Mouse (Mus musculus) forebrain, embryonic 11.5 days (tissue): ENCODE measurements around the gene Ptpn23. TPM values are rescaled to one million over a fixed set of nuclear protein-coding genes. Genes with fewer than 3 reads are reported as not detected.
A peak's percentile ranks its signal among the peaks of the same experiment; 100 is the strongest.
"Not testable (repeated sequence)": the region's sequence is repeated elsewhere in the genome, so short reads cannot be mapped to it uniquely, and the experiment has no call there.

Experiments used
- ATAC-seq: fragments of 200-750 bp; cut with Nextera tagmentation; replicated peaks from 2 replicates; pipeline ENCODE4 v1.8.0; 2017; ENCODE audit warnings: moderate TSS enrichment; ENCODE audit not compliant: low FRiP score
- DNase-seq: peaks from one replicate; pipeline ENCODE4 v3.0.0-alpha.2; 2017; ENCODE audit warnings: low spot score
- H3K27ac ChIP-seq: fragments of 300-500 bp; sonication (generic); 2 replicates; pipeline ENCODE4 v1.5.1; 2014; ENCODE audit warnings: low read depth, low read length
- H3K27me3 ChIP-seq: fragments of 300-500 bp; sonication (generic); 2 replicates; pipeline ENCODE4 v1.6.1; 2014; ENCODE audit warnings: mild to moderate bottlenecking, low read length, mixed read lengths; ENCODE audit not compliant: control insufficient read depth, insufficient read depth
- H3K36me3 ChIP-seq: fragments of 300-500 bp; sonication (generic); 2 replicates; pipeline ENCODE4 v1.6.1; 2014; ENCODE audit warnings: mild to moderate bottlenecking, low read length, moderate library complexity, mixed read lengths; ENCODE audit not compliant: control insufficient read depth, insufficient read depth
- H3K4me1 ChIP-seq: fragments of 300-500 bp; sonication (generic); replicated peaks from 2 replicates; pipeline ENCODE4 v1.6.1; 2014; ENCODE audit warnings: low read length, mixed read lengths; ENCODE audit not compliant: control insufficient read depth, insufficient read depth
- H3K4me2 ChIP-seq: fragments of 300-500 bp; sonication (generic); 2 replicates; pipeline ENCODE4 v1.6.1; 2014; ENCODE audit warnings: low read depth, mild to moderate bottlenecking, low read length, moderate library complexity, mixed read lengths; ENCODE audit not compliant: severe bottlenecking
- H3K4me3 ChIP-seq: fragments of 300-500 bp; sonication (generic); 2 replicates; pipeline ENCODE4 v1.5.1; 2014; ENCODE audit warnings: low read depth, low read length
- H3K9ac ChIP-seq: fragments of 300-500 bp; sonication (generic); 2 replicates; pipeline ENCODE4 v1.6.1; 2014; ENCODE audit warnings: low read length
- H3K9me3 ChIP-seq: fragments of 300-500 bp; sonication (generic); 2 replicates; pipeline ENCODE4 v1.6.1; 2016; ENCODE audit warnings: low read length, mixed read lengths; ENCODE audit not compliant: control insufficient read depth
- WGBS: fragments of 180-500 bp; shearing (Covaris S2); extraction: QIAGEN DNeasy Blood & Tissue Kit; methylation state at CpG from one replicate; pipeline ENCODE4 v1.1.7; 2014; 5-methylcytosine and 5-hydroxymethylcytosine counted together
- polyA plus RNA-seq: library from polyadenylated mRNA; unstranded; fragments of >200 nt; fragmentation: Nextera tagmentation; extraction: Ambion mirVana; gene quantifications from 2 replicates; pipeline ENCODE4 v1.2.1, GENCODE M21; 2014

Ptpn23 gene
- polyA plus RNA-seq, 1 experiment from 2014 or later = 17.7 TPM

DNA sequence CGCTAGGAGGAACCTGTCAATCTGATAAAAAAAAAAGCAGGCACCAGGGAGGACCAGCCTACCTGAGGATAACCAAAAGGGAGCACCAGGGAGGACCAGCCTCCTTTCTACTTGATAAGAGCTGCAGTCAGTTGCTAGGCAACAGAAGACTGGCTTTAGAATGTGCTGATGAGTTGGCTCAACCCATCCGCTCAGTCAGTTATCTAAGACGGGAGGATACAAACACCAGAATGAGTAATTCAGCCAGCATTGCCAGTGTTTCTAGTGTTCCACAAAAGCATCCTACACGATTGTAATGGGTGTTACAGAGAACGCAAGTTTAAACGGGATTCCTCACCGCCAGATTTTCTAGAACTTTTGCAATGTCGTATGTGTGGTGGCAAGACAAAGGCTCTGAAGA, 23.2 kb upstream of the Ptpn23 start:
- WGBS = 87% methylated on average over 8 of the region's 8 CpGs
- Histone ChIP-seq H3K4me1 (no peaks in the 10 kb centered on the region), H3K27ac (no peak overlapping the region), H3K27me3 (no peaks in the 10 kb centered on the region), H3K4me2 (no peak overlapping the region), H3K4me3 (no peak overlapping the region), H3K9ac (no peak overlapping the region), H3K36me3 (no peaks in the 10 kb centered on the region), H3K9me3 (no peaks in the 10 kb centered on the region)
- ATAC-seq = no peak
- no peak for DNase-seq

DNA sequence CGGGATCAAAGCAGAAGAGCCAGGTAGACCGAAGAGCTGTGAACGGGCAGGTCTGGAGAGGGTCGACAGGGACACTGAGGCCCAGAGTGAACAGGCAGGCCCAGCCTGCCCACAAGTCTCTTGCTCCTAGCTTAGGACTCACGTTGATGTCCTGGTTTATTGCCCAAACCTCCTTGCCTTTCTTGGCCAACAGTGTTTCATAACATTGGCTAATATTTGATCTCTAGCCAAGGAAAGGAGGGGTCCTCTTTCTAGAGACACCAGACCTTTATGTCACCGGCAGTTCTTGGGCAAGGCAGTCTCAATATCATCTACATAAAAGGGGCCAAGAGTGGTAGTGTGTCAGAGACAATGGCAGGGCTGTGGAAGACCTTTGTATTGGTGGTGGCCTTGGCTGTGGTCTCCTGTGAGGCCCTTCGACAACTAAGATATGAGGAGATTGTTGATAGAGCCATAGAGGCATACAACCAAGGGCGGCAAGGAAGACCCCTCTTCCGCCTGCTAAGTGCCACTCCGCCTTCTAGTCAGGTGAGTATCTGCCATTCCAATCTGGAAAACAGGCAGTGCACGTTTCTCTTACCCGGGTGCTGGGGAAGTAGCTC, 11.6 kb upstream of the Ptpn23 start, which contains the start of gene Ngp:
Gene Ngp (plus strand): TSS at position 237 of the 602 bp plus-strand sequence.
- no peaks in the 10 kb centered on the region for H3K4me1 ChIP-seq
- no peak within 1 kb of the TSS for H3K27ac ChIP-seq
- no peak within 1 kb of the TSS for H3K4me2 ChIP-seq
- WGBS = 92% methylated on average over 12 of the region's 12 CpGs
- no peak within 1 kb of the TSS for H3K4me3 ChIP-seq
- H3K36me3 ChIP-seq = no peaks in the 10 kb centered on the region
- H3K9me3 ChIP-seq = no peaks in the 10 kb centered on the region
- no peaks in the 10 kb centered on the region for H3K27me3 ChIP-seq
- DNase-seq (no peak), ATAC-seq (no peak)
- H3K9ac ChIP-seq = no peak within 1 kb of the TSS

DNA sequence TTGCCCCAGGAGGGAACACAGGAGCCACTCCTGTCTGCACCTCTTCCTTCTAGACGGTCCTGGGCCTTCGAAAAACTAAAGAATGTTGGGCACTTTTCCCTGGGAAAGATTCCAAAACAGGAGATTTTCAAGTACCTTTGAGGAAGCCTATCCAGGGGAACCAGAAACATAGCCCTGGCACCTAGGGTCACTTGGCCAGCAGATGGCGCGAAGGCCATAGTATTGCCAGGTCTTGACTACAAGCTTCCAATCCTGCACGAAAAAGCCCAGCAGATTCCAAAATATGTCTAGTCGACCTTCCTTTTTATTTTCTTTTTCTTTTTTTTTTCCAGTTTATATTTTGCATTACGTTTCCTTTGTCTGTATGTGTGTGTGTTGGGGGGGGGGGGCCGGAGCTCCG, 5.8 kb upstream of the Ptpn23 start:
- Histone ChIP-seq H3K27me3 (no peaks in the 10 kb centered on the region), H3K9ac (no peak overlapping the region), H3K36me3 (no peaks in the 10 kb centered on the region), H3K4me1 (peaks cover under 1% of the 10 kb centered on the region; the same call in 1 of the 2 replicates), H3K9me3 (no peaks in the 10 kb centered on the region), H3K4me2 (no peak overlapping the region), H3K4me3 (no peak overlapping the region), H3K27ac (no peak overlapping the region)
- WGBS = 59% methylated on average over 9 of the region's 9 CpGs
- ATAC-seq (no peak), DNase-seq (no peak)

DNA sequence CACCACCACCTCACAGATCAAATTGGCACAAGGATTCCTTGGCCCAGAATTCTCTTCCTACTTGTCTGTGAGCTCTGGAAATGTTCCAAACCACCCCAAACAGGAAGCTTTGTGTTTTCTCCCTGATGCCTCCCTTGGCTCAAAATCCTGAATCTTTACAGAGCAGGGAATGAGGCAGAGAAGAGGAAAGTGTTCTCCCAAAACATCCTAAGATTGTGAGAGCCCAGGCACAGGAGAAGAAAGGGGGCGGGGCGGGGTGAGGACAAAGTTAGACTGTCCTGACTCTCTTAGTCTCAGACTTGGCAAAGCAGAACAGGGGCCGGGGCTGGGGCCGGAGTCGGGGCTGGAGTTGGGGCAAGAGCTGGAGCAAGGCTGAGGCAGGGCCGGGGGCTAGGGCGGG, 4.9 kb upstream of the Ptpn23 start:
- 79% methylated on average over 7 of the region's 7 CpGs for WGBS
- H3K9ac ChIP-seq = no peak overlapping the region
- H3K27ac ChIP-seq = no peak overlapping the region
- DNase-seq (no peak), ATAC-seq (no peak)
- H3K4me1 ChIP-seq = peaks cover 2% of the 10 kb centered on the region; the same call in 1 of the 2 replicates
- no peaks in the 10 kb centered on the region for H3K36me3 ChIP-seq
- no peak overlapping the region for H3K4me2 ChIP-seq
- no peaks in the 10 kb centered on the region for H3K27me3 ChIP-seq
- no peak overlapping the region for H3K4me3 ChIP-seq
- H3K9me3 ChIP-seq = no peaks in the 10 kb centered on the region

DNA sequence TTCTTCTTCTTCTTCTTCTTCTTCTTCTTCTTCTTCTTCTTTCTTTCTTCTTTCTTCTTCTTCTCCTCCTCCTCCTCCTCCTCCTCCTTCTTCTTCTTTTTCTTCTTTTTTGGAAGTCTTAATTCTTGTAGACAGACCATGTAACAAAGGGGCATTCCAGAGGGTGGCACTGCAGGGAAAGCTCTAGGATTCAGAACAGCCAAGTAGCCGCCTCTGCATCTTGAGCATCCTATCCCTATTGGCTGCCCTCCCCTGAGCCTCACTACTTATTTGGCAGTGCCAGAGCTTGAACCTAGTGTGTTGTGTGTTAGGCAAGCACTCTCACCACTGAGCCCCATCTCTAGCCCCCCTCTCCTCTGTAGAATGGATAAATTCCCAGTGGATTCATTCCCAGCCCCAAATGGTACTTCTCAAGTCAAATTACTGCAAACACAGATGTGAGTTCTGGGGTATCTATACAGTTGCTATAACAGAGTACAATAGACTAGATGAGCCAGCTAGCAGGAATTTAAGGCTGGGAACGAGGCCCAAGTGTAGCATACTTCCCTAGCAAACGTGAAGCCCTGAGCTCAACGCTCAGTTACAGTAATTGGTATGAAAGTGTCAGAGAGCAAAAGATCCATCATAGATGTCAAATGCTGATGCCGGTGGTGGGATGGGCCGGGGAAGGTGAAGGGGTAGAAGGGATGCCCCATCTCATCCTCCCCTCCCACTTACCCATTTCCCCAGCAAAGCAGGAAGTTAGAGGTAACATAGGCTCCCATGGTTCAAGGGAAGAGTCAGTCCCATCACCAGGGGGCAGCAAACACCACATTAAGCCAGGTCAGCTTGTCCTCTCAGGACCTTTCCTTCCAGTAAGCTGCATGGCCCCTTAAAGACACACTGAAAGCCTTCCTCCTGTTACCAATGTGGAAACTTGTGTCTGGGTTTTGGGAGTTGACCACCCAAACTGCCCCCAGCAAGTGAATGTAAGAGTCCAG, 3.2 kb upstream of the Ptpn23 start:
- Histone ChIP-seq H3K4me1 (peaks cover 10% of the 10 kb centered on the region), H3K9ac (no peak overlapping the region), H3K36me3 (no peaks in the 10 kb centered on the region), H3K27ac (no peak overlapping the region), H3K9me3 (no peaks in the 10 kb centered on the region), H3K4me2 (no peak overlapping the region), H3K4me3 (no peak overlapping the region), H3K27me3 (no peaks in the 10 kb centered on the region)
- ATAC-seq = no peak
- WGBS = 48% methylated on average over 6 of the region's 6 CpGs
- peak; percentile 86 for DNase-seq

DNA sequence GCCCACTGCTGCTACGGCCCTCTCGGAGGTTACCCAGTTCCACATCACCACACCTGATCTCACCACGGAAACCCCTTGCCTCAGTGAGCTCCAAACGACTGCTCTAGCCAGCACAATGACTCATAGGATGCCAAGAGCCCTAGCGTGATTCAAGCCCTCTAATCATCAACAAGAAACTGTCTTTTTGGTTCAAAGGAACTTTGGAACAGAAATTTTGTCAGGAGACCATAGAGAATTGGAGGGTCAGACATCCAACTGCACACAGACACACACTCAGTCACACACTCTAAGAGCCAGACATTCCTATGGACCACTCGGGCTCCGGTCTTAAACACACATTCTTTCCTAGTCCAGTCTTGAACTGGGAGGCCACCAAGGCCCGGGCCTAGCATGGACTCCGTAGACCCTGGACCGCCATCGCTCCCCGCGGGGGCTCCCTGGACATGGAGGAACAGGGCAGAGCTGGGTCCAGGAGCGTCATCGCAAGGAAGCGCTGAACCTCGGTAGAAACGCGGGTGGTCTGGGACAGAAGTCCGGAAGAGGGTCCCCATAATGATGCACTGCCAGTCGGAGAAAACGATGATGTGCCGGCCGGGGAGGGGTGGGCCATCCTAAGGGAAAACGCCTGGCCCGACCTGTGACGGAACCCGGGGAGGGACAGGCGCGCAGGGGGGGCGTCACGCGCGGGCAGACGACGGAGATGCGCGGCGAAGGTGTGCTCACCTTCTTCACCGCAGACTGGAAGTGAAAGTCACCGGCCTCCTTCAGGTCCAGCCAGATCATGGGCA, 508 bp downstream of the Ptpn23 start:
- ATAC-seq = peak; percentile 70
- H3K9ac ChIP-seq = peak overlapping the region; percentile 73
- DNase-seq = no peak
- no peak overlapping the region for H3K27ac ChIP-seq
- H3K27me3 ChIP-seq = no peaks in the 10 kb centered on the region
- 2% methylated on average over 39 of the region's 41 CpGs for WGBS
- H3K4me1 ChIP-seq = peaks cover 10% of the 10 kb centered on the region
- H3K4me3 ChIP-seq = peak overlapping the region; percentile 73
- H3K4me2 ChIP-seq = peak overlapping the region; percentile 87
- no peaks in the 10 kb centered on the region for H3K36me3 ChIP-seq
- no peaks in the 10 kb centered on the region for H3K9me3 ChIP-seq

DNA sequence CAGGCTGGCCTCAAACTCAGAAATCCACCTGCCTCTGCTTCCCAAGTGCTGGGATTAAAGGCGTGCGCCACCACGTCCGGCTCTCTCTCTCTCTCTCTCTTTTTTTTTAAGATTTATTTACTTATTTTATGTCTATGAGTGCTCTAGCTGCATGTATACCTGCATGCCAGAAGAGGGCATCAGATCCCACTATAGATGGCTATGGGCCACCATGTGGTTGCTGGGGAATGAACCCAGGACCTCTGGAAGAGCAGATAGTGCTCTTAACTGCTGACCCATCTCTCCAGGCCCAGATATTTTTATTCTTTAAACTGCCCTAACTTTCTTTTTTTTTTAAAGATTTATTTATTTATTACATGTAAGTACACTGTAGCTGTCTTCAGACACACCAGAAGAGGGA, 4.8 kb downstream of the Ptpn23 start:
- H3K4me2 ChIP-seq, H3K36me3 ChIP-seq, H3K27me3 ChIP-seq, ATAC-seq, H3K9ac ChIP-seq, H3K4me1 ChIP-seq, H3K4me3 ChIP-seq, H3K9me3 ChIP-seq, H3K27ac ChIP-seq, DNase-seq: not testable (repeated sequence)
- WGBS = 86% methylated on average over 4 of the region's 4 CpGs

DNA sequence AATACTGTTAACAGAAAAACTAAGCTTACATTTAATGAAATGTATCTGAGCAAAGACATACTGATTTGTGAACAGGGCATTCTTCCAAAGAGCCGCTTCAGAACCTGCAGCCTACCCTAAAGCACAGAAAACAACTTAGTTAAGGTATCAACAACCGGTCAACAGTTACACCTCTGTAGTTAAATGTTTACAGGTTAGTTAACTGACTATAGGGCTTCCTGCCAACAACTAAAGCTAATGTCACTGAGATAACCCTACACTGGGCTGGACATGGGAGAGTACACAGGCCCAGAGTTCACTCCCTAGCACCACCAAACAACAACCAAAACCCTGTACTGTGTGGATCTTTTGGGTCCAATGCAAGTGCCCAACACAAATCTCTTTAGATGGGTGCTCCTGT, 5.3 kb downstream of the Ptpn23 start:
- H3K36me3 ChIP-seq = no peaks in the 10 kb centered on the region

More for the DNA sequence above, 5.3 kb downstream of the Ptpn23 start:
- ATAC-seq (no peak), DNase-seq (no peak)
- H3K4me1 ChIP-seq = peaks cover 8% of the 10 kb centered on the region
- no peaks in the 10 kb centered on the region for H3K9me3 ChIP-seq
- 94% methylated on average over 2 of the region's 2 CpGs for WGBS
- no peaks in the 10 kb centered on the region for H3K27me3 ChIP-seq
- no peak overlapping the region for H3K4me2 ChIP-seq
- no peak overlapping the region for H3K4me3 ChIP-seq
- no peak overlapping the region for H3K9ac ChIP-seq
- no peak overlapping the region for H3K27ac ChIP-seq
